Mouse (Mus musculus): ENCODE measurements around the gene Zdhhc12. TPM values are rescaled to one million over a fixed set of nuclear protein-coding genes. Genes with fewer than 3 reads are reported as not detected.
"Not testable (repeated sequence)": the region's sequence is repeated elsewhere in the genome, so short reads cannot be mapped to it uniquely, and the experiment has no call there.

Gene Zdhhc12
- polyA plus RNA-seq, 1 experiment from 2014 or later = 60.3 TPM

- H3K9ac ChIP-seq (ENCODE audit: low read length); H3K9me3 ChIP-seq (ENCODE audit: control insufficient read depth, low read length); H3K4me3 ChIP-seq (ENCODE audit: low read depth, low read length); H3K36me3 ChIP-seq (ENCODE audit: control insufficient read depth, insufficient read depth, low read length); DNase-seq (ENCODE audit: low spot score); H3K27ac ChIP-seq (ENCODE audit: low read depth); H3K27me3 ChIP-seq (replicated peaks; ENCODE audit: control insufficient read depth, insufficient read depth, low read length); H3K4me2 ChIP-seq (ENCODE audit: low read length); ATAC-seq (replicated peaks; ENCODE audit: low FRiP score, low TSS enrichment, low read depth): not testable (repeated sequence)
- peaks cover 17% of the 10 kb centered on the region for H3K4me1 ChIP-seq (replicated peaks; ENCODE audit: control insufficient read depth, insufficient read depth, low read length)
- WGBS = 70% methylated on average over 5 of the region's 5 CpGs
Observed at GRCm38 (mm10) chr2:30131240-30131639, 37.8 kb upstream of the Zdhhc12 start.

- H3K4me3 ChIP-seq (ENCODE audit: low read depth, low read length) = no peak overlapping the region
- DNase-seq (ENCODE audit: low spot score) (no peak), ATAC-seq (replicated peaks; ENCODE audit: low FRiP score, low TSS enrichment, low read depth) (no peak)
- H3K36me3 ChIP-seq (ENCODE audit: control insufficient read depth, insufficient read depth, low read length) = no peaks in the 10 kb centered on the region
- H3K4me2 ChIP-seq (ENCODE audit: low read length) = no peak overlapping the region
- 78% methylated on average over 4 of the region's 4 CpGs for WGBS
- H3K9ac ChIP-seq (ENCODE audit: low read length) = no peak overlapping the region
- H3K27ac ChIP-seq (ENCODE audit: low read depth) = no peak overlapping the region
- H3K27me3 ChIP-seq (replicated peaks; ENCODE audit: control insufficient read depth, insufficient read depth, low read length) = no peaks in the 10 kb centered on the region
- H3K4me1 ChIP-seq (replicated peaks; ENCODE audit: control insufficient read depth, insufficient read depth, low read length) = peaks cover 15% of the 10 kb centered on the region
- H3K9me3 ChIP-seq (ENCODE audit: control insufficient read depth, low read length) = no peaks in the 10 kb centered on the region
Observed at GRCm38 (mm10) chr2:30130156-30130555, 36.7 kb upstream of the Zdhhc12 start.

GRCm38 (mm10) chr2:30128789-30129188 lies 35.3 kb upstream of the Zdhhc12 start:
- Histone ChIP-seq H3K4me3 (ENCODE audit: low read depth, low read length) (no peak overlapping the region), H3K27ac (ENCODE audit: low read depth) (no peak overlapping the region), H3K27me3 (replicated peaks; ENCODE audit: control insufficient read depth, insufficient read depth, low read length) (no peaks in the 10 kb centered on the region), H3K36me3 (ENCODE audit: control insufficient read depth, insufficient read depth, low read length) (no peaks in the 10 kb centered on the region), H3K4me1 (replicated peaks; ENCODE audit: control insufficient read depth, insufficient read depth, low read length) (peaks cover 9% of the 10 kb centered on the region), H3K9me3 (ENCODE audit: control insufficient read depth, low read length) (no peaks in the 10 kb centered on the region), H3K4me2 (ENCODE audit: low read length) (no peak overlapping the region), H3K9ac (ENCODE audit: low read length) (no peak overlapping the region)
- ATAC-seq (replicated peaks; ENCODE audit: low FRiP score, low TSS enrichment, low read depth) (no peak), DNase-seq (ENCODE audit: low spot score) (no peak)
- 33% methylated on average over 2 of the region's 2 CpGs for WGBS

GRCm38 (mm10) chr2:30124472-30125274 lies 31.2 kb upstream of the Zdhhc12 start, which contains the start of gene Zer1:
Gene Zer1 (minus strand): TSS chr2:30124585.
- Histone ChIP-seq H3K9ac (ENCODE audit: low read length) (peak within 1 kb of the TSS; percentile 89), H3K9me3 (ENCODE audit: control insufficient read depth, low read length) (no peaks in the 10 kb centered on the region), H3K36me3 (ENCODE audit: control insufficient read depth, insufficient read depth, low read length) (peaks cover 3% of the 10 kb centered on the region; the same call in 1 of the 2 replicates), H3K27ac (ENCODE audit: low read depth) (peak within 1 kb of the TSS; percentile 81), H3K4me1 (replicated peaks; ENCODE audit: control insufficient read depth, insufficient read depth, low read length) (peaks cover 16% of the 10 kb centered on the region), H3K4me2 (ENCODE audit: low read length) (peak within 1 kb of the TSS; percentile 79), H3K27me3 (replicated peaks; ENCODE audit: control insufficient read depth, insufficient read depth, low read length) (no peaks in the 10 kb centered on the region), H3K4me3 (ENCODE audit: low read depth, low read length) (peak within 1 kb of the TSS; percentile 96)
- WGBS = 10% methylated on average over 31 of the region's 31 CpGs
- ATAC-seq (replicated peaks; ENCODE audit: low FRiP score, low TSS enrichment, low read depth) (peak; percentile 97), DNase-seq (ENCODE audit: low spot score) (peak; percentile 95)

GRCm38 (mm10) chr2:30123729-30124471 lies 30.5 kb upstream of the Zdhhc12 start:
- Histone ChIP-seq H3K4me3 (ENCODE audit: low read depth, low read length) (peak overlapping the region; percentile 96), H3K9me3 (ENCODE audit: control insufficient read depth, low read length) (no peaks in the 10 kb centered on the region), H3K27me3 (replicated peaks; ENCODE audit: control insufficient read depth, insufficient read depth, low read length) (no peaks in the 10 kb centered on the region), H3K4me2 (ENCODE audit: low read length) (peak overlapping the region; percentile 79), H3K9ac (ENCODE audit: low read length) (peak overlapping the region; percentile 89), H3K27ac (ENCODE audit: low read depth) (peak overlapping the region; percentile 81), H3K36me3 (ENCODE audit: control insufficient read depth, insufficient read depth, low read length) (peaks cover 3% of the 10 kb centered on the region; the same call in 1 of the 2 replicates), H3K4me1 (replicated peaks; ENCODE audit: control insufficient read depth, insufficient read depth, low read length) (peaks cover 16% of the 10 kb centered on the region)
- ATAC-seq (replicated peaks; ENCODE audit: low FRiP score, low TSS enrichment, low read depth) (peak; percentile 85), DNase-seq (ENCODE audit: low spot score) (no peak)
- WGBS = 1% methylated on average over 39 of the region's 44 CpGs

- Histone ChIP-seq H3K27me3 (replicated peaks; ENCODE audit: control insufficient read depth, insufficient read depth, low read length) (no peaks in the 10 kb centered on the region), H3K9me3 (ENCODE audit: control insufficient read depth, low read length) (no peaks in the 10 kb centered on the region), H3K9ac (ENCODE audit: low read length) (no peak overlapping the region), H3K4me1 (replicated peaks; ENCODE audit: control insufficient read depth, insufficient read depth, low read length) (peaks cover 16% of the 10 kb centered on the region), H3K4me3 (ENCODE audit: low read depth, low read length) (no peak overlapping the region), H3K27ac (ENCODE audit: low read depth) (no peak overlapping the region), H3K36me3 (ENCODE audit: control insufficient read depth, insufficient read depth, low read length) (peaks cover 3% of the 10 kb centered on the region; the same call in 1 of the 2 replicates), H3K4me2 (ENCODE audit: low read length) (no peak overlapping the region; the same call in 1 of the 2 replicates)
- ATAC-seq (replicated peaks; ENCODE audit: low FRiP score, low TSS enrichment, low read depth) (no peak), DNase-seq (ENCODE audit: low spot score) (no peak)
- 80% methylated on average over 5 of the region's 5 CpGs for WGBS
Observed at GRCm38 (mm10) chr2:30122766-30123165, 29.3 kb upstream of the Zdhhc12 start.

- Histone ChIP-seq H3K4me2 (ENCODE audit: low read length) (no peak overlapping the region), H3K36me3 (ENCODE audit: control insufficient read depth, insufficient read depth, low read length) (peaks cover 5% of the 10 kb centered on the region; the same call in 1 of the 2 replicates), H3K27me3 (replicated peaks; ENCODE audit: control insufficient read depth, insufficient read depth, low read length) (no peaks in the 10 kb centered on the region), H3K4me1 (replicated peaks; ENCODE audit: control insufficient read depth, insufficient read depth, low read length) (peaks cover 16% of the 10 kb centered on the region), H3K4me3 (ENCODE audit: low read depth, low read length) (no peak overlapping the region), H3K9ac (ENCODE audit: low read length) (no peak overlapping the region), H3K27ac (ENCODE audit: low read depth) (no peak overlapping the region), H3K9me3 (ENCODE audit: control insufficient read depth, low read length) (no peaks in the 10 kb centered on the region)
- 95% methylated on average over 4 of the region's 4 CpGs for WGBS
- DNase-seq (ENCODE audit: low spot score) = no peak
- ATAC-seq (replicated peaks; ENCODE audit: low FRiP score, low TSS enrichment, low read depth) = no peak
Observed at GRCm38 (mm10) chr2:30120269-30120668, 26.8 kb upstream of the Zdhhc12 start.

GRCm38 (mm10) chr2:30119641-30120051 lies 26.2 kb upstream of the Zdhhc12 start:
- 47% methylated on average over 6 of the region's 6 CpGs for WGBS
- H3K4me2 ChIP-seq (ENCODE audit: low read length) = no peak overlapping the region
- peaks cover 11% of the 10 kb centered on the region for H3K4me1 ChIP-seq (replicated peaks; ENCODE audit: control insufficient read depth, insufficient read depth, low read length)
- no peaks in the 10 kb centered on the region for H3K9me3 ChIP-seq (ENCODE audit: control insufficient read depth, low read length)
- DNase-seq (ENCODE audit: low spot score) (no peak), ATAC-seq (replicated peaks; ENCODE audit: low FRiP score, low TSS enrichment, low read depth) (no peak)
- no peak overlapping the region for H3K9ac ChIP-seq (ENCODE audit: low read length)
- peaks cover 5% of the 10 kb centered on the region; the same call in 1 of the 2 replicates for H3K36me3 ChIP-seq (ENCODE audit: control insufficient read depth, insufficient read depth, low read length)
- H3K27ac ChIP-seq (ENCODE audit: low read depth) = no peak overlapping the region
- H3K4me3 ChIP-seq (ENCODE audit: low read depth, low read length) = no peak overlapping the region
- no peaks in the 10 kb centered on the region for H3K27me3 ChIP-seq (replicated peaks; ENCODE audit: control insufficient read depth, insufficient read depth, low read length)
